Mouse (Mus musculus): ENCODE measurements around the gene Gm43720. TPM values are rescaled to one million over a fixed set of nuclear protein-coding genes. Genes with fewer than 3 reads are reported as not detected.
A peak's percentile ranks its signal among the peaks of the same experiment; 100 is the strongest.
"Not testable (repeated sequence)": the region's sequence is repeated elsewhere in the genome, so short reads cannot be mapped to it uniquely, and the experiment has no call there.

Gene Gm43720
- total RNA-seq, 2 experiments from 2014 or later: 0.07 TPM; not detected in 1

DNA sequence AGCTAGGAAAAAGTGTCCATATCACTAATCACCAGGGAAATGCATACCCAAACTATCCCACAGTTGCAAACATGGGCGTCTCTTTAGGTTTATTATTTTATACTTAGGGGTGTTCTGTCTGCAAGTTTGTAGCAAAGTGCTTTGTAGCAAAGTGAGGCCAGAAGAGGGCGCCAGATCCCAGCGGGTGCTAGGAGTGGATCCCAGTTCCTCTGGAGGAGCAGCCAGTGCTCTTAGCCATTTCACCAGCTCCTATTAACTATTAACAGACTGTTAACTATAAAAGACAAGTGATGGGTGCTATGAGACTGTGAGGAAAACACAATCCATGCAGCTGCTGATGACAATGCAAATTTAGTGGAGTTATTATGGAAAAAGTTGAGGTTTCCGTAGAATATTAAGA, 57.6 kb downstream of the Gm43720 start:
- peak; percentile 74 to 85 for DNase-seq (ENCODE audit: low spot score in 2 of 2)

GRCm38 (mm10) chr5:138219864-138220263, 59.9 kb downstream of the Gm43720 start:
- DNase-seq (ENCODE audit: low spot score in 2 of 2): no peak

- DNase-seq (ENCODE audit: low spot score in 2 of 2): not testable (repeated sequence)
Observed at GRCm38 (mm10) chr5:138216632-138217031, 63.1 kb downstream of the Gm43720 start.

Other genes with a start within 250 kb of the Gm43720 start
- gene Smok3c, start 226.8 kb downstream of the Gm43720 start, total RNA-seq (2021): not detected
- gene Zkscan1, start 194.9 kb downstream of the Gm43720 start, total RNA-seq (2021): 10 to 100 TPM; 42.8 to 44.7 TPM
- 10 to 100 TPM; 18.2 to 18.3 TPM for gene Zscan21, start 163.1 kb downstream of the Gm43720 start, total RNA-seq (2021)
- gene Zfp113, start 124.2 kb downstream of the Gm43720 start, total RNA-seq (2021): 10 to 100 TPM in 1 of 2 experiments, 1 to 10 TPM in 1; 9.5 to 13.3 TPM
- 100 to 1,000 TPM; 132 to 144 TPM for gene Cops6, start 118.9 kb downstream of the Gm43720 start, total RNA-seq (2021)
- 10 to 100 TPM; 23.7 to 26.6 TPM for gene Ap4m1, start 108.0 kb downstream of the Gm43720 start, total RNA-seq (2021)
- gene Mcm7, start 107.5 kb downstream of the Gm43720 start, total RNA-seq (2021): 10 to 100 TPM; 21.3 to 21.8 TPM
- 10 to 100 TPM; 33.8 to 36.0 TPM for gene Taf6, start 92.5 kb downstream of the Gm43720 start, total RNA-seq (2021)
- 10 to 100 TPM; 13.0 to 15.9 TPM for gene Cnpy4, start 92.5 kb downstream of the Gm43720 start, total RNA-seq (2021)
- gene Mblac1, start 85.6 kb downstream of the Gm43720 start, total RNA-seq (2021): 10 to 100 TPM; 10.1 to 11.7 TPM
- gene Nxpe5, start 54.1 kb downstream of the Gm43720 start, total RNA-seq (2021): under 1 TPM in 1 of 2 experiments, not detected in 1; 0.17 TPM
- gene Lamtor4, start 24.5 kb downstream of the Gm43720 start, total RNA-seq (2021): 10 to 100 TPM; 64.5 to 66.6 TPM
- gene BC037034, start 15.9 kb downstream of the Gm43720 start, total RNA-seq (2021): 10 to 100 TPM; 72.5 to 79.9 TPM
- gene Gal3st4, start 7.1 kb downstream of the Gm43720 start, total RNA-seq (2021): 1 to 10 TPM; 2.3 to 4.0 TPM
- 1 to 10 TPM; 6.7 to 8.2 TPM for gene Gpc2, start within 50 bp of the Gm43720 start, total RNA-seq (2021)
- 1 to 10 TPM; 2.2 to 2.9 TPM for gene Stag3, start 282 bp upstream of the Gm43720 start, total RNA-seq (2021)
- not detected for gene Pvrig, start 62.0 kb upstream of the Gm43720 start, total RNA-seq (2021)
- gene Zfp157, start 161.5 kb upstream of the Gm43720 start, total RNA-seq (2021): 10 to 100 TPM; 22.7 to 25.8 TPM

All from layer of hippocampus, postnatal 14 days (tissue).